Mouse (Mus musculus) CH12.LX (cell line): ENCODE measurements around the gene 2010300C02Rik. TPM values are rescaled to one million over a fixed set of nuclear protein-coding genes. Genes with fewer than 3 reads are reported as not detected.

Source experiments
- polyA plus RNA-seq: library from polyadenylated mRNA; unstranded; fragments of >175 nt; gene quantifications from 2 replicates; pipeline ENCODE4 v1.2.1, GENCODE M21; 2012; ENCODE audit warnings: low read depth; ENCODE audit not compliant: insufficient read length
- total RNA-seq, 2 experiments: library from RNA; depleted of rRNA; stranded (reverse); fragments of 300-350 nt in 1 of 2; fragments of >200 nt in 1 of 2; gene quantifications; 2 replicates each; pipeline ENCODE4 v1.2.3; 2012 to 2014

The 2010300C02Rik gene
- total and polyA plus RNA-seq, 3 experiments, result 0.08 to 0.25 (median 0.09) TPM

Other genes with a start within 250 kb of the 2010300C02Rik start
- 23.2 and 25.1 TPM in 2 replicates for gene Mgat4a, start 179.1 kb downstream of the 2010300C02Rik start, total RNA-seq (2012; rRNA removed)
- 22.9 and 25.4 TPM in 2 replicates for gene Mgat4a, start 179.1 kb downstream of the 2010300C02Rik start, total RNA-seq (2014; rRNA removed)
- 19.9 and 22.3 TPM in 2 replicates for gene Mgat4a, start 179.1 kb downstream of the 2010300C02Rik start, polyA plus RNA-seq
- gene Tsga10, start 146.3 kb upstream of the 2010300C02Rik start, total RNA-seq (2012; rRNA removed), result 0.29 and 0.47 TPM in 2 replicates
- 0.55 and 0.70 TPM in 2 replicates for gene Tsga10, start 146.3 kb upstream of the 2010300C02Rik start, total RNA-seq (2014; rRNA removed)
- gene Tsga10, start 146.3 kb upstream of the 2010300C02Rik start, polyA plus RNA-seq, result 0.57 and 0.75 TPM in 2 replicates
- gene Lipt1, start 151.7 kb upstream of the 2010300C02Rik start, total RNA-seq (2012; rRNA removed), result 7.9 and 8.6 TPM in 2 replicates
- gene Lipt1, start 151.7 kb upstream of the 2010300C02Rik start, total RNA-seq (2014; rRNA removed), result 12.4 and 13.2 TPM in 2 replicates
- gene Lipt1, start 151.7 kb upstream of the 2010300C02Rik start, polyA plus RNA-seq, result 7.5 and 8.1 TPM in 2 replicates
- gene Mitd1, start 170.3 kb upstream of the 2010300C02Rik start, total RNA-seq (2012; rRNA removed), result 13.3 and 15.9 TPM in 2 replicates
- gene Mitd1, start 170.3 kb upstream of the 2010300C02Rik start, total RNA-seq (2014; rRNA removed), result 28.1 and 31.3 TPM in 2 replicates
- 19.9 and 20.1 TPM in 2 replicates for gene Mitd1, start 170.3 kb upstream of the 2010300C02Rik start, polyA plus RNA-seq
- gene Mrpl30, start 170.4 kb upstream of the 2010300C02Rik start, total RNA-seq (2012; rRNA removed), result 107 and 134 TPM in 2 replicates
- gene Mrpl30, start 170.4 kb upstream of the 2010300C02Rik start, total RNA-seq (2014; rRNA removed), result 242 and 267 TPM in 2 replicates
- gene Mrpl30, start 170.4 kb upstream of the 2010300C02Rik start, polyA plus RNA-seq, result 118 and 141 TPM in 2 replicates
- not detected in 2 replicates for gene Lyg2, start 196.4 kb upstream of the 2010300C02Rik start, total RNA-seq (2012; rRNA removed)
- not detected in 2 replicates for gene Lyg2, start 196.4 kb upstream of the 2010300C02Rik start, total RNA-seq (2014; rRNA removed)
- not detected in 2 replicates for gene Lyg2, start 196.4 kb upstream of the 2010300C02Rik start, polyA plus RNA-seq
- gene Lyg1, start 237.7 kb upstream of the 2010300C02Rik start, total RNA-seq (2012; rRNA removed), result not detected in 2 replicates
- gene Lyg1, start 237.7 kb upstream of the 2010300C02Rik start, total RNA-seq (2014; rRNA removed), result not detected in 2 replicates
- gene Lyg1, start 237.7 kb upstream of the 2010300C02Rik start, polyA plus RNA-seq, result not detected in 2 replicates